Mouse (Mus musculus) thymus, adult 2 months (tissue): Measurements from ENCODE around the gene Rbm42. TPM values are rescaled to one million over a fixed set of nuclear protein-coding genes. Genes with fewer than 3 reads are reported as not detected.

Experiments used
- DNase-seq: peaks from one replicate; pipeline ENCODE4 v3.0.0; 2021
- H3K27ac ChIP-seq: fragments of 200-500 bp; 2 replicates; pipeline ENCODE4 v1.5.1; 2012; ENCODE audit warnings: low read length, control low read depth; ENCODE audit not compliant: control insufficient read depth, insufficient read depth
- H3K27me3 ChIP-seq: fragments of 200-500 bp; 2 replicates; pipeline ENCODE4 v1.6.1; 2012; ENCODE audit warnings: mild to moderate bottlenecking, low read length, moderate library complexity, mixed read lengths; ENCODE audit not compliant: control insufficient read depth, insufficient read depth
- H3K36me3 ChIP-seq: fragments of 200-500 bp; 2 replicates; pipeline ENCODE4 v1.6.1; 2012; ENCODE audit warnings: mild to moderate bottlenecking, low read length, moderate library complexity; ENCODE audit not compliant: control insufficient read depth, insufficient read depth
- H3K4me1 ChIP-seq: fragments of 200-500 bp; replicated peaks from 2 replicates; pipeline ENCODE4 v1.6.1; 2012; ENCODE audit warnings: low read length; ENCODE audit not compliant: control insufficient read depth, insufficient read depth
- H3K4me3 ChIP-seq: fragments of 200-500 bp; 2 replicates; pipeline ENCODE4 v1.5.1; 2012; ENCODE audit warnings: mild to moderate bottlenecking, low read length, control low read depth, moderate library complexity; ENCODE audit not compliant: control insufficient read depth, insufficient read depth
- CTCF ChIP-seq: fragments of 200-500 bp; IDR thresholded peaks from 2 replicates; pipeline ENCODE4 v1.5.1; 2012; ENCODE audit warnings: mild to moderate bottlenecking, control low read depth, low read length, moderate library complexity, borderline replicate concordance; ENCODE audit not compliant: control insufficient read depth, poor library complexity, insufficient read depth; ENCODE audit errors: extremely low read depth
- POLR2A ChIP-seq: fragments of 200-500 bp; IDR thresholded peaks from 2 replicates; pipeline ENCODE4 v1.6.1; 2012; ENCODE audit warnings: mild to moderate bottlenecking, low read length, control low read depth, moderate library complexity; ENCODE audit not compliant: control insufficient read depth, poor library complexity, insufficient read depth; ENCODE audit errors: extremely low read depth
- WGBS: fragments of 180-500 bp; shearing (Covaris S2); methylation state at CpG from one replicate; pipeline ENCODE4 v1.1.7; 2018; 5-methylcytosine and 5-hydroxymethylcytosine counted together
- polyA plus RNA-seq: library from polyadenylated mRNA; depleted of rRNA; stranded (reverse); fragments of >200 nt; gene quantifications from 2 replicates; pipeline ENCODE4 v1.2.3, GENCODE M21; 2012

Rbm42 gene
- polyA plus RNA-seq, 1 experiment = 117 TPM

DNA sequence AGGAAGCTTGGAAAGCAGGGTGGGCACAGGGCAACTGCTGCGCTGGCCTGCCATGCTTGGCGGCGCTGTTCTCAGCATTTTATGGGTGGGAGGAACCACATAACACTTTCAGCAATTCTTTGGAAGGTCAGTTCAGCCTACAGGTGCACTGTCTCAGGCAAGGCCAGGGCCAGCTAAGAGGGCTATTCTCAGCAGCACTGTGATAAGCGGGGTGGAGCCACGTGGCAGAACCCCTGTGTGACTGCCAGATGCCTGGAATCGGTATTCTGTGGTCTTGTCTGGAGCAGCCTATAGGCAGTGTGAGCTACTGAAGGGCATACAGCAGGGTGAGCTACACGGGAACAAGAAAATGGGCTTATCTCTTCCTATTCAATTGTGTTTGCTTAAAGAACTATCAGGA lies 40.1 kb downstream of the Rbm42 start:
- H3K4me1 ChIP-seq = 0 out of 2 replicates have a peak, but pooled peaks cover 5% of the 10 kb centered on the region
- H3K27ac ChIP-seq = no peak overlapping the region
- no peak for DNase-seq
- H3K27me3 ChIP-seq = no peaks in the 10 kb centered on the region
- no peaks in the 10 kb centered on the region for H3K36me3 ChIP-seq
- TF ChIP-seq POLR2A = no peak
- no peak for TF ChIP-seq CTCF
- no peak overlapping the region for H3K4me3 ChIP-seq
- WGBS = 71% methylated on average over 7 of the region's 7 CpGs

- Histone ChIP-seq H3K27ac (no peak overlapping the region), H3K4me3 (no peak overlapping the region), H3K27me3 (no peaks in the 10 kb centered on the region), H3K36me3 (no peaks in the 10 kb centered on the region), H3K4me1 (0 out of 2 replicates have a peak, but pooled peaks cover 5% of the 10 kb centered on the region)
- WGBS = 67% methylated on average over 16 of the region's 16 CpGs
- TF ChIP-seq CTCF (no peak), POLR2A (no peak)
- DNase-seq = no peak
Observed at GRCm38 (mm10) chr7:30608476-30608875, 41.6 kb downstream of the Rbm42 start.

DNA sequence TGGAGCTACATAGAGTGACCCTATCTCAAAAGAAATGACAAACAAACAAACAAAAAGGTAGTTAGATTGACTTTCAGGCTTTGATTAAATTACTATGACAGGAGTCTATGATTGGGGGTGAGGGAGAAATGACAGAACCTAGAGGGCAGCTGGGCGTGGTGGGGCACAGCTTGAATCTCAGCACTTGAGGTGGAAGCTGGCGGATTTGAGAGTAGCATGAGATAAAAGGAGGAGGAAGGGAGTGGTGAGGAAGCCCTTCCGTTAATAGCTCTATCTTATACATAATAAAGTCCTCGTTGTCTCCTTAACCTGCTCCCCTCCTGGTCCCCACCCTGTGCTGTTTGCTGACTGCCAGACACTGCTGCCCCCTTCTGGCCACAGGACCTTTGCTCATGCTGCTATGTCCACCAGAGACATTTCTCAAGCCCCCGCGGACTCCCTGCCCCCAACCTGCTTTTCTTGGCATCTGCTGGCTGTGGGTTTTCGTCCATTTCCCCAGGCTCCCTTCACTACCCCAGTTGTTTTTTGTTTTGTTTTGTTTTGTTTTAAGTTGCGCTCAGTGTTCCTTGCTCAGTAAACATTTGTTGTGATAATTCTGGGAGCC lies 42.3 kb downstream of the Rbm42 start:
- no peak for TF ChIP-seq POLR2A
- TF ChIP-seq CTCF = 0 out of 2 replicates have a peak, but pooled peaks have one; percentile 56
- H3K27ac ChIP-seq = no peak overlapping the region
- DNase-seq = peak; percentile 67
- no peak overlapping the region for H3K4me3 ChIP-seq
- H3K27me3 ChIP-seq = no peaks in the 10 kb centered on the region
- 0 out of 2 replicates have a peak, but pooled peaks cover 5% of the 10 kb centered on the region for H3K4me1 ChIP-seq
- WGBS = 22% methylated on average over 8 of the region's 8 CpGs
- no peaks in the 10 kb centered on the region for H3K36me3 ChIP-seq

DNA sequence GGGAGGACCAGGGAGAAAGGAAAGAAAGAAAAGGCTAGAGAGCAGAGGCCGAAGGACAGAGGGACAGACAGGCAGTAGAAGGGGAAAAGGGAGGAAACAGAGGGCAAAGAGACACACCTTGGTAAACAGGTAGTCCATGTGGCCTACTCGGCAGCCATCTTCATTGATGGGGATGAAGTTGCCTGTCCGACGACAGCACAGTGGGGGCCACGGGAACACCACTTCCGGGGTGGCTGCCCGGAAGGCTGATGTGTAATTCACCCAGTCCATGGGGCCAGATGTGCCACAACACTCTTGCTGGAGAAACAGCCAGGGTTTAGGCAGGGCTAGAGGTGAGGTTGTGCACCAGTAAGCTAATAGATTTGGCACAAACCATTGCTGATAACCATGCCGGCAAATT lies 45.2 kb downstream of the Rbm42 start:
- 87% methylated on average over 8 of the region's 8 CpGs for WGBS
- no peak overlapping the region for H3K27ac ChIP-seq
- no peaks in the 10 kb centered on the region for H3K36me3 ChIP-seq
- DNase-seq = no peak
- no peaks in the 10 kb centered on the region for H3K27me3 ChIP-seq
- H3K4me1 ChIP-seq = 0 out of 2 replicates have a peak, but pooled peaks cover 5% of the 10 kb centered on the region
- TF ChIP-seq POLR2A (no peak), CTCF (no peak)
- H3K4me3 ChIP-seq = no peak overlapping the region

GRCm38 (mm10) chr7:30604424-30604823 lies 45.7 kb downstream of the Rbm42 start:
- WGBS = 43% methylated on average over 8 of the region's 8 CpGs
- Histone ChIP-seq H3K27ac (no peak overlapping the region), H3K36me3 (no peaks in the 10 kb centered on the region), H3K4me3 (no peak overlapping the region), H3K27me3 (no peaks in the 10 kb centered on the region), H3K4me1 (0 out of 2 replicates have a peak, but pooled peaks cover 5% of the 10 kb centered on the region)
- TF ChIP-seq POLR2A = no peak
- no peak for TF ChIP-seq CTCF
- DNase-seq = no peak

DNA sequence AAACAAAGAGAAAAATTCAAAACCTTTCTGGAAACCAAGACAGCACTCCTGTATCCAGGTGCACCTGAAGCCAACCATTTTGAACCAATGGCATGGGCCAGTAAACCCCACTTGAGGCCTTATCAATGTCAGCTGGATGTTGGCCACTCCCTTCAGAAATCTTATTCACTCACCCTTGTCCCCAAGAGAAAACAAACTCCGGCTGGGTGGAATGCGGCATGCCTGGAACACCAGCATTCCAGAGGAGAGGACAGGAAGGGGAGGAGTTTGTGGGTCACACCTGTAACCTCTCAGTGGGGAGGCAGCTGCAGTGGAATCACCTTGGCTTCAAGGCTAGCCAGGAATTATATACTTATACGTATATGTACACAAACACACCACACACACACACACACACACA lies 47.5 kb downstream of the Rbm42 start:
- TF ChIP-seq POLR2A = no peak
- TF ChIP-seq CTCF = no peak
- DNase-seq = no peak

DNA sequence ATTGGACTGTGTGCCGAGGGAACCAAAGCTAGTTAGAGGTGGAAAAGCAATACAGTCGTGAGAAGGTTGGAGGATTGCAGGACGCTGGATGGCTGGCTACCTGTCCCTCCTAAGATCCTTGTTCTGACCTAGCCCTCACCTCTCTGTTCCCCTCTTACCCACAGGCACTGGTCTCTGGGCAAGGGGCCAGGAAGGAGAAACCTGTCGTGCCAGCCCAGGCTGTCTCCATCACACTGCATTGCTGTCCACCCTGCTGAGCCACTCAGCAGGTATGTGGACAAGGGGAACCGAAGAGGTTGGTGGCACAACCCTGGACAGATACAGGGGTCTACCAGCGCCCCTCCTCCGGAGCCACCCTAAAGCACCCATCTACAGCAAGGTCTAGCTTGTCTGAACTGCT lies 49.5 kb downstream of the Rbm42 start:
- TF ChIP-seq CTCF (no peak), POLR2A (no peak)
- H3K4me3 ChIP-seq = no peak overlapping the region
- 79% methylated on average over 7 of the region's 7 CpGs for WGBS
- no peaks in the 10 kb centered on the region for H3K36me3 ChIP-seq
- no peaks in the 10 kb centered on the region for H3K4me1 ChIP-seq
- no peaks in the 10 kb centered on the region for H3K27me3 ChIP-seq
- no peak for DNase-seq
- no peak overlapping the region for H3K27ac ChIP-seq

More for the DNA sequence above, 47.5 kb downstream of the Rbm42 start:
- Histone ChIP-seq H3K27me3 (no peaks in the 10 kb centered on the region), H3K27ac (no peak overlapping the region), H3K4me1 (no peaks in the 10 kb centered on the region), H3K36me3 (no peaks in the 10 kb centered on the region), H3K4me3 (no peak overlapping the region)
- 81% methylated on average over 3 of the region's 3 CpGs for WGBS
